Mouse (Mus musculus) T-cell, adult 2 months (primary cell): ENCODE data around the gene Pih1d1.

Experiments
- DNase-seq: peaks from one replicate; pipeline ENCODE4 v3.0.0; 2022; ENCODE audit warnings: low spot score

Pih1d1 gene

DNA sequence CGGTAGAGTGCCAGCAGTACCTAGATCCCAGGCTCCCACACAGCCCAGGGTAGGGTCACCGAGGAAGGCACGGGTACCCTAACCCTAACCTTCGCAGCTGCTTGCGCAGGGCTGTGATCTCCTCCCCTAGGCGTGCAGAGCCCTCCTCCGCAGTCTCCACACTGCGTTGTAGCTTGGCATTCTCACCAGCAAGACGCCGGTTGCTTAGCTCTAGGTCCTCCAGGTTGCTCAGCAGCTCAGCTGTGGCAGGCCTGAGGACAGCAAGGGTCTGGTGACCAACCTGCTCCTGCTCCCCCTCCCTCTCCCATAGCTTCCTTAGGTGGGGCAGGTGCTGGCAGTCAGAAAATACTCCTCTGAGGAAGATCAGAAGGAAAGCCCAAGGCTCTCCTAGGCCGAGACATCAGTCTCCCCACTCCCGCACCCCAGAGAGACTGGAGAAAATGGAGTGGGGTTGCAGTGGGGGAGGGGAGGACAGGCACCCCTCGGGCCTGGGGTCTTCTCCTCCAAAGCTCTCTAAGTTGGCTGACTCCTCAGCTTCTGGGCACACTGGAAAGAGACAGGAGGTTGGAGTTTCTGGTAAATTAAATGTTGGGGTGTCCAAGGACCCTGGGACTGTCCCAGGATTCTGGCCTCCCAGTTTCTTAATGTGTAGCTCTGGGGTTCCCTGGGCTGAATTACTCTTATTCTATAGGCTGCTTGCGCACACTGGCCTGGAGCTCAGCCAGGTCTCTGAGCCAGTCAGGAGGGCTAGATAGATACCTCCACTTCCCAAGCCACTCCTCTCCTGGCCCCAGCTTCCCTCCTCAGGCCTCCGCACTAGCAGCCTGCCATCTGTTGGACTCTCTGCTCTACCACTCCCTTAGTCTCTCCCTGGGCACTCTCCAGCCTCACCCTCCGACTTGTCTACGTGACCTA is 40.0 kb downstream of the Pih1d1 start:
- no peak for DNase-seq

- DNase-seq, result no peak
Observed at GRCm38 (mm10) chr7:45195341-45196175, 41.5 kb downstream of the Pih1d1 start.

GRCm38 (mm10) chr7:45196176-45196535 is 42.1 kb downstream of the Pih1d1 start:
- no peak for DNase-seq

DNA sequence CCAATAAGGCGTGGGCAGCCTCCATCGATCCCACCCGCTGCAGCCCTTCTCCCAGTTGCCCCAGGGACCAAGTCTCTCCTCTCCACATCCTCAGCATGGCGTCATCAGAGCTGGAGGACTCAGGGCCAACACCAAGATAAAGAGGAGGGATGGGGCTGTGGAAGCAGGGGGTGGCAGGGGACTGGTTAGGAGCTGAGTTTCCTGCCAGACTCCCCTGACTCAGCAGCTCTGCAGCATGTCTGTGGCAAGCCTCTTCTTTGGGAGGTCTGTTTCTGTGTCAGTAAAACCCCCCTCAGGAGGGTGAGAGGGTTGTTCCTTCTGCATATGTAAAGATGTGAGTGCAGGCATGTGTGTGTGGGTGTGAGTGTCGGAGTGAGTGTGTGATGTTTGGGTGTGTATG is 42.9 kb downstream of the Pih1d1 start:
- DNase-seq, result no peak

GRCm38 (mm10) chr7:45198435-45198834 is 44.3 kb downstream of the Pih1d1 start:
- DNase-seq, result no peak

DNA sequence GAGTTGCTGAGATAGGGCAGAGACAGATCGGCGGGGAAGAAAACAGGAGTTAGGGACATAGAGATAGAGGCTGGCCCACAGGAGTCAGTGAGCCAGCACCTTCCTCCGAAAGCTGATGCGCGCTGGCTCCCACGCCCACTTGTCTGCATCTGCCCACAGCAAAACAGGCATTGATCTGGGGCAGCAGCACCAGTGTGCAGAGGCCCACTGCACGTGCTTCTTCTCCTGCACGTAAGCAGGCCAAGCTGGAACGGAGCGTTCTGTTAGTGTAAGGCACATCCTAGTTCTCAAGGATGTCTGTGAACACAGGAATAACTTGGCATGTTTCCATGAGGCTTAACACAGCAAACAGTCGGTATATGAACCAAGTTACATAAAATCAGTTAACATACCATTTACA is 44.9 kb downstream of the Pih1d1 start:
- DNase-seq, result no peak

- DNase-seq, result no peak
Observed at GRCm38 (mm10) chr7:45202654-45203053, 48.6 kb downstream of the Pih1d1 start.

GRCm38 (mm10) chr7:45204380-45205143 is 50.5 kb downstream of the Pih1d1 start, which contains the start of gene Ccdc155:
TSS of gene Ccdc155 (minus strand) at chr7:45204892.
- peak; percentile 91 for DNase-seq

DNA sequence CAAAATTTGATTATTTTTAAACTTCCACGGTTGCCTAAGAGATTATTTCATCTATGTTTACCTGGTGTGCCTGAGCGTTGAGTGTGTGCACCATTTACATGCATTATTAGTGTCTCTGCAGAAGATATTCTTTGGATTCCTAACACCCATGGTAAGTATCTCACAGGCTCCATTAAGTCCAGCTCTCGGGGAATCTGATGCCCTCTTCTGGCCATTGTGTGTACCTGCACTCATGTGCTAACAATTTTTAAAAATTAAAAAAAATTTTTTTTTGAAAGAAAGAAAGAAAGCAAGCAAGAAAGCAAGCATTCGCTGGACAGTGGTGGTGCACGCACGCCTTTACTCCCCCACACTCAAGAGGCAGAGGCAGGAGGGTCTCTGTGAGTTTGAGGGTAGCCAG is 54.2 kb downstream of the Pih1d1 start:
- DNase-seq, result no peak
